Mouse (Mus musculus) embryonic fibroblast, embryonic 13.5 days (primary cell): Measurements from ENCODE around the gene Fam71f2. TPM values are rescaled to one million over a fixed set of nuclear protein-coding genes. Genes with fewer than 3 reads are reported as not detected.

ENCODE experiments used
- H3K27ac ChIP-seq: 2 replicates; pipeline ENCODE4 v1.5.1; 2012; ENCODE audit warnings: low read length, control low read depth, inconsistent platforms; ENCODE audit not compliant: insufficient read depth
- H3K4me1 ChIP-seq: 2 replicates; pipeline ENCODE4 v1.6.1; 2011; ENCODE audit warnings: low read length; ENCODE audit not compliant: control insufficient read depth, insufficient read depth
- H3K4me3 ChIP-seq: 2 replicates; pipeline ENCODE4 v1.5.1; 2011; ENCODE audit warnings: mild to moderate bottlenecking, control low read depth, low read length; ENCODE audit not compliant: insufficient read depth
- CTCF ChIP-seq: IDR thresholded peaks from 2 replicates; pipeline ENCODE4 v1.5.1; 2011; ENCODE audit warnings: mild to moderate bottlenecking, control low read depth, low read length, moderate library complexity, borderline replicate concordance; ENCODE audit not compliant: insufficient read depth
- POLR2A ChIP-seq: IDR thresholded peaks from 2 replicates; pipeline ENCODE4 v1.6.1; 2011; ENCODE audit warnings: low read depth, mild to moderate bottlenecking, control low read depth, low read length, moderate library complexity
- polyA plus RNA-seq: library from polyadenylated mRNA; stranded (reverse); fragments of >200 nt; gene quantifications from 2 replicates; pipeline ENCODE4 v1.2.4, GENCODE M21; 2011; ENCODE audit warnings: low read depth; ENCODE audit not compliant: missing spikeins, insufficient read length

Fam71f2 gene
- polyA plus RNA-seq, 1 experiment, result not detected

- no peaks in the 10 kb centered on the region; the same call in 1 of the 2 replicates for H3K4me1 ChIP-seq
- no peak overlapping the region for H3K4me3 ChIP-seq
- no peak for TF ChIP-seq POLR2A
- TF ChIP-seq CTCF, result no peak
- H3K27ac ChIP-seq, result no peak overlapping the region
Observed at GRCm38 (mm10) chr6:29305462-29305861, 26.1 kb downstream of the Fam71f2 start.

GRCm38 (mm10) chr6:29308846-29309605 lies 29.6 kb downstream of the Fam71f2 start:
- TF ChIP-seq CTCF (no peak), POLR2A (no peak)
- Histone ChIP-seq H3K27ac (peak overlapping the region; percentile 11; the same call in 1 of the 2 replicates), H3K4me3 (no peak overlapping the region), H3K4me1 (no peaks in the 10 kb centered on the region; the same call in 1 of the 2 replicates)

- H3K4me1 ChIP-seq, result peaks cover 19% of the 10 kb centered on the region
- no peak for TF ChIP-seq POLR2A
- TF ChIP-seq CTCF, result no peak
- no peak overlapping the region for H3K27ac ChIP-seq
- no peak overlapping the region for H3K4me3 ChIP-seq
Observed at GRCm38 (mm10) chr6:29313690-29314202, 34.4 kb downstream of the Fam71f2 start.

- TF ChIP-seq CTCF (no peak), POLR2A (no peak)
- no peak overlapping the region for H3K4me3 ChIP-seq
- H3K27ac ChIP-seq, result peak overlapping the region; percentile 67
- H3K4me1 ChIP-seq, result peaks cover 23% of the 10 kb centered on the region
Observed at GRCm38 (mm10) chr6:29317286-29317685, 37.9 kb downstream of the Fam71f2 start.

GRCm38 (mm10) chr6:29317941-29318340 lies 38.5 kb downstream of the Fam71f2 start:
- TF ChIP-seq POLR2A (no peak), CTCF (no peak)
- peaks cover 23% of the 10 kb centered on the region for H3K4me1 ChIP-seq
- H3K27ac ChIP-seq, result peak overlapping the region; percentile 67
- no peak overlapping the region for H3K4me3 ChIP-seq

- peaks cover 23% of the 10 kb centered on the region for H3K4me1 ChIP-seq
- no peak within 1 kb of the TSS for H3K4me3 ChIP-seq
- H3K27ac ChIP-seq, result peak within 1 kb of the TSS; percentile 67
- no peak for TF ChIP-seq CTCF
Observed at GRCm38 (mm10) chr6:29318879-29319278, 39.5 kb downstream of the Fam71f2 start, which contains the start of gene Fam71f1. TSS of gene Fam71f1 (plus strand) at chr6:29319140.

GRCm38 (mm10) chr6:29321586-29321985 lies 42.2 kb downstream of the Fam71f2 start:
- Histone ChIP-seq H3K4me1 (peaks cover 15% of the 10 kb centered on the region), H3K4me3 (no peak overlapping the region), H3K27ac (no peak overlapping the region)
- TF ChIP-seq POLR2A (no peak), CTCF (no peak)

- peaks cover 15% of the 10 kb centered on the region for H3K4me1 ChIP-seq
- no peak overlapping the region for H3K27ac ChIP-seq
- TF ChIP-seq CTCF (no peak), POLR2A (no peak)
Observed at GRCm38 (mm10) chr6:29322147-29322546, 42.8 kb downstream of the Fam71f2 start.

GRCm38 (mm10) chr6:29322735-29323134 lies 43.3 kb downstream of the Fam71f2 start:
- TF ChIP-seq CTCF, result no peak
- no peak for TF ChIP-seq POLR2A
- Histone ChIP-seq H3K4me3 (no peak overlapping the region), H3K27ac (no peak overlapping the region), H3K4me1 (peaks cover 11% of the 10 kb centered on the region)

More at GRCm38 (mm10) chr6:29322147-29322546, 42.8 kb downstream of the Fam71f2 start:
- H3K4me3 ChIP-seq, result no peak overlapping the region

- H3K27ac ChIP-seq, result no peak overlapping the region
- no peaks in the 10 kb centered on the region for H3K4me1 ChIP-seq
- TF ChIP-seq POLR2A, result no peak
- no peak for TF ChIP-seq CTCF
- H3K4me3 ChIP-seq, result no peak overlapping the region
Observed at GRCm38 (mm10) chr6:29326961-29327360, 47.6 kb downstream of the Fam71f2 start.
